Mouse (Mus musculus): ENCODE results near the gene Trp73.

Trp73 gene

GRCm38 (mm10) chr4:154109850-154110243 is 30.2 kb downstream of the Trp73 start:
- in situ Hi-C loops (cut with MboI; ENCODE audit: unreplicated experiment in 2 of 2) = no loop called here

DNA sequence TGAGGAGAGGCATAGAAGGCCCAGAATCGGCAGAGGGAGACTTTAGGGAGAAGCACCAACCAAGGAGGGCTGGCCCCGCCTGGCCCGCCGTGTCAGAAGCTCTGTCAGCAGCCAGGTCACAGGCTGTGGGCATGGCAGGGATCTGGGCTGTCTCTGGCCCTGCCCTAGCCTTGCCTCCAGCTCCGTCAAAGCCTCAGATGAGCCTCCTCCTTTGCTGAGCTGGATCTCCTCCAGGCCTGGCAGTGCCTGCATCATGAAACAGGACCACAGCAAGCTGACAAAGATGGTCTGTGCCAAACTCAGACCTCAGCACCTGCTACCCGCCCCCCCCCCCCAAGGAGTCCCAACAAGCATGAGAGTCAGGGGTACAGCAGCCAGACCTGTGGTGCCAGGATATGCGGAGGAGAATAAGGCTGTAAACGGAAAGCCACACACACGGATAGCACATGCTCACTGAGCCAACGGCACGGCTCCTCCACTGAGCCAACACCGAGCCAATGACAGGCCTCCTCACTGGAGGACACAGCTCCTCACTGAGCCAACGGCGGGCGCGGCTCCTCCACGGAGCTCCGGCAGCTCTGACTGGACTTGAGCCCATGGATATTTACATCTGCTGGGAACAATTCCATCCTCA is 30.7 kb downstream of the Trp73 start:
- in situ Hi-C loops (cut with MboI; ENCODE audit: unreplicated experiment in 2 of 2) = no loop called here

DNA sequence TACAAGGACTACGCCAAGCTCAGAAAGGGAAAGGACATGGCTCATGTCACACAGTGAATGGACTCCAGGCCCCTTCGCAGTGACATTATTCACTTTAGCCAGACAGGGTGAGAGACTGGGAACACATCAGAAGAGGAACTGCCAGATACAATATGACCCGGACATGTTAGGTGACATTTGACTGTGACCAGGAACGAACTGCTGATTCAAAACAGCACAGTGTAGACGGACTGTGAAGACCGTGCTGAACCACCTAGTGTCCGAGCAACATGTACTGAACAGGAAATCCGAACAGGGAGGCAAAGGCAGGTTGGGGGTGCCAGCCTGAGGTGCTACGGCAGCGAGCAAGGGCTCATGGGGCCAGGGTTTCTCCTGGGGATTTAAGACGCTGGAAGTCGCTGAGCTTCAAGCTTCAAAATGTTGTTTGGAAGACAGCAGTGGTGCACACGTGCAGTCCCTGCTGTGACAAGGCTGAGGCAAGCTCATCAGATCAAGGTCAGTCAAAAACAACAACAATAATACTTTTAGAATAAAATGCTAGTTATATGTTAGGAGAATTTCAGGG is 33.4 kb downstream of the Trp73 start:
- in situ Hi-C loops (cut with MboI; ENCODE audit: unreplicated experiment in 2 of 2) = no loop called here

- in situ Hi-C loops (cut with MboI; ENCODE audit: unreplicated experiment in 2 of 2) = no loop called here
Observed at GRCm38 (mm10) chr4:154105381-154106001, 34.5 kb downstream of the Trp73 start.

GRCm38 (mm10) chr4:154103912-154104311 is 36.1 kb downstream of the Trp73 start:
- in situ Hi-C loops (cut with MboI; ENCODE audit: unreplicated experiment in 2 of 2) = no loop called here

GRCm38 (mm10) chr4:154103386-154103785 is 36.6 kb downstream of the Trp73 start:
- in situ Hi-C loops (cut with MboI; ENCODE audit: unreplicated experiment in 2 of 2) = no loop called here

DNA sequence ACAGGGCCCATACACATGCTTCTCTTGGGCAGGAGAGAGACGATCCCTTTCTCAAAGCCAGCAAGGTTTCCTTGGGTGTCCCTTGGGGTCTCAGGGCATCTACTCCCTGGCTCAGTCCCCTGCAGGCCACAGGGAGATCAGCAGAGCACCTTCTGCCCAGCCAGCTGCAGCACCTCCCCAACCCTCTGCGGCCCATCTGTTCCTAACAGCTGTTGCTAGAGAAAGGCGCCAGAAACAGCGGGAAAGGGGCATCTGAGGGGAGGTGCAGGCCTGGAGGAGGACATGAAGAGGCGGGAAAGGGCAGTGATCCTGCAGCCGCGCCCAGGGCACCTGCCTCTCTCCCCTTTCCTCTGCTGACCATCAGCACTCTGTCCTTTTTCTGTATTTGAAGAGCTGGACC is 40.6 kb downstream of the Trp73 start:
- in situ Hi-C loops (cut with MboI; ENCODE audit: unreplicated experiment in 2 of 2) = no loop called here

GRCm38 (mm10) chr4:154096111-154096510 is 43.9 kb downstream of the Trp73 start:
- in situ Hi-C loops (cut with MboI; ENCODE audit: unreplicated experiment in 2 of 2) = no loop called here

DNA sequence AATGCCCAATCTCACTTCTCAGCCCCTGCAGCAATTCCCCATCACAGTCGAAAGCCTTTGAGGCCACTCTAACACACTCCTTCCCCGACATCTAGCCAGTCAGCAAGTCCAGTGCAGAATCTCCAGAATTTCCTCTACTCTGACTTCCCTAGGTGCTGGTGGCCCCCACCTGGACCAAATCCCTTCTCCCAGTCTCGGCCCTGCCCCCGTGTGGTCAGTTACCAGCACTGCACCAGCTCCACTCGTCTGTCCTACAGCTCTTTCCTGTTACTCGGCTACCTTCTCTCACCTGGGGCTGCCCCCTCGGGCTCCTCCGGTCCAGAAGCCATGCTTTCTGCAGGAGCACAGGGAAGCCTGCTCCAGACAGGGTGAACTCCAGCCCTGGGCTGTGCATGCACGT is 46.8 kb downstream of the Trp73 start:
- in situ Hi-C loops (cut with MboI; ENCODE audit: unreplicated experiment in 2 of 2) = no loop called here

GRCm38 (mm10) chr4:154091356-154091755 is 48.7 kb downstream of the Trp73 start:
- in situ Hi-C loops (cut with MboI; ENCODE audit: unreplicated experiment in 2 of 2) = no loop called here

DNA sequence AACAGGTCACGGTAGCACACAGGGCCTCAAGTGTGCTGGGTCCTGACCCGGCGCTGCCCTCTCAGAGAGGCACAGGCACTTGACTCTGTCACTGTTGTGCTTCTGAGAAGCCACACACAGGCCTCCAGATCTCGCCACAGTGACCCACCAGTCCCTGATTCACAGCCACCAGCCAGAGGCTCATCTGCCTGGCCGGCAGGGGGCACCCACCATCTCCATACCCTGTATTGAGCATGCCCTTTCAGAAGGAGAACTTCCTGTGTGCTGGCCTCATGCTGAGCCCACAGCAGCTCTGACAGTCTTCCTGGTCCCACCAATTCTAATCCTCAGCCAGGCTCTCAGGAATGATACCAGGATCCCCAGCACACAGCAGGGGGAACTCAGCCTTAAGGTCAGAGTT is 50.8 kb downstream of the Trp73 start:
- in situ Hi-C loops (cut with MboI; ENCODE audit: unreplicated experiment in 2 of 2) = no loop called here

DNA sequence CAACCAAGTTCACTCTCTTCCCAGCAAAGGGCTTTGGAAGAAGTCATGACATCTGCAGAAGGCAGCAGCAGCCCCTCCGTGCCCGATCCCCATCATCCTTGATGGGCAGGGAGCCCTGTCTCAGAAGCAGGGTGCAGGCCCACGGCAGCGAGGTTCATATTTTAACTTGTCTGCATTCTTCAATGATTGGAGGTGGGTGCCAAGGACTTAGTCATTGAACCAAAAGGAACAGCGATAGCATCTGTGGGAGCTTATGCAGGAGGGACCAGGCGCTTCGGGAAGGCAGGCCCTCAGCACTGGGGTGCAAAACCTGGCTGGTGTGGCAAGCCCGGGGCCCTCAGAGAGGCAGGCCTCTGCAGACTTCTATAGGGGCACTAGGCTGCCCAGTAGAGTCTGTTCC is 53.6 kb downstream of the Trp73 start:
- in situ Hi-C loops (cut with MboI; ENCODE audit: unreplicated experiment in 2 of 2) = no loop called here

GRCm38 (mm10) chr4:154085856-154086255 is 54.2 kb downstream of the Trp73 start:
- in situ Hi-C loops (cut with MboI; ENCODE audit: unreplicated experiment in 2 of 2) = no loop called here

- in situ Hi-C loops (cut with MboI; ENCODE audit: unreplicated experiment in 2 of 2) = no loop called here
Observed at GRCm38 (mm10) chr4:154081974-154082373, 58.0 kb downstream of the Trp73 start.

- in situ Hi-C loops (cut with MboI; ENCODE audit: unreplicated experiment in 2 of 2) = no loop called here
Observed at GRCm38 (mm10) chr4:154081021-154081420, 59.0 kb downstream of the Trp73 start.

GRCm38 (mm10) chr4:154080211-154080610 is 59.8 kb downstream of the Trp73 start:
- in situ Hi-C loops (cut with MboI; ENCODE audit: unreplicated experiment in 2 of 2) = no loop called here

DNA sequence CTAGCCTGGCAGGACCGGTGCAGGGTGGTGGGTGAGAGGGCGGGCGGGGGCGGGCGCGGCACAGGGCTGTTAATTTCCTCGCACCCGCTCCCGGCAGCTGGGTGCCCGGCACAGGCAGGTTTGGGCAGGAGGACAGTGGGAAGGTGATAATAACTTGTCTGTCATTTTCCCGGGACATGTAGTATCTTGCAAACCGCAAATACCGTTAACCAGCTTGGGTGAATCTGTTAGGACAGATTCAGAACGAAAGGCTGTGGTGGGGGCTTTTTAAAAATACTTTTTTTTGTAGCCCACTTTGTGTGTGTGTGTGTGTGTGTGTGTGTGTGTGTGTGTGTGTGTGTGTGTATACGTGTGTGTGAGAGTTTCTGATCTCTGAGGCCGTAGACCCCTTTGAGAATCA is 68.1 kb downstream of the Trp73 start:
- in situ Hi-C loops (cut with MboI; ENCODE audit: unreplicated experiment in 2 of 2) = no loop called here

DNA sequence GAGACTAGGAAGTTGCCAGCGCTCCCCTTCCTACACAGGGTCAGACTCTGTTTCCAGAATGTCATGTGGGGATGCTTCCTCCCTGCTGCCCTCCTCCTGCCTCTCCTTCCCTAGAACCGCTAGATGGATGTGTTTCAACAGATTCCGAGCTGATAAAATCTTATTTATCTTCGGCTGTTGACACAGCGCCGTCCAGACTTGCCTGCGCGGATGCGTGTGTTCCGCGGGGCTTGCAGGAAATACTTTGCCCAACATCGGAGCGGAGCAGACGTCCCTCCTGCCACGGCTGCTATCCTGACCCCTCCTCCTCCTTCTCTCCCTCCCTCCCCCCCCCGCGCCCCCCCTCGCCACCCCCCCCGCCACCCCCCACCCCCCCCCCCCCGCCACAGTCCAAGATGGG is 68.5 kb downstream of the Trp73 start:
- in situ Hi-C loops (cut with MboI; ENCODE audit: unreplicated experiment in 2 of 2) = no loop called here

DNA sequence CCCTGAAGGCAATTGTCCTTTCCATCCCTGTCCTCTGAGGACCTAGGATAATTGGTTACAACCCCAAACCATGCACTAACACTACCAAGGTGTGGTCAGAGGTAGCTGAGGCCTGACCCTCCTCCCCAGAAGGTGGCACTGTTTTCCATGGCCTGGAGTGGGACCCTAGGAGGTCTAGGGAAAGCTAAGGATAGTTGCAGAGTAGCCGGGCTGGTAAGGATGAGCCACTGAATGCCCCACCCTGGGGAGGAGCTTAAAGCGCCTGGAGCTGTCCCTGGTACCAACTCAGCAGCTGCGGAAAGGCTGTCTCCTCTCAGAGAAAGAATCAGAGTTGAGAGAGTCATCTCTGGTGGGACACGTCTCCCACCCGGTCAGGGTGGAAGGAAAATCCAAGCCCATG is 69.1 kb downstream of the Trp73 start:
- in situ Hi-C loops (cut with MboI; ENCODE audit: unreplicated experiment in 2 of 2) = no loop called here

GRCm38 (mm10) chr4:154064827-154065773 is 74.9 kb downstream of the Trp73 start:
- in situ Hi-C loops (cut with MboI; ENCODE audit: unreplicated experiment in 2 of 2) = loop anchor here (5.0 to 10.0 kb wide), 2 partner anchors 142 to 760 kb away; no protein-coding TSS in a partner anchor

DNA sequence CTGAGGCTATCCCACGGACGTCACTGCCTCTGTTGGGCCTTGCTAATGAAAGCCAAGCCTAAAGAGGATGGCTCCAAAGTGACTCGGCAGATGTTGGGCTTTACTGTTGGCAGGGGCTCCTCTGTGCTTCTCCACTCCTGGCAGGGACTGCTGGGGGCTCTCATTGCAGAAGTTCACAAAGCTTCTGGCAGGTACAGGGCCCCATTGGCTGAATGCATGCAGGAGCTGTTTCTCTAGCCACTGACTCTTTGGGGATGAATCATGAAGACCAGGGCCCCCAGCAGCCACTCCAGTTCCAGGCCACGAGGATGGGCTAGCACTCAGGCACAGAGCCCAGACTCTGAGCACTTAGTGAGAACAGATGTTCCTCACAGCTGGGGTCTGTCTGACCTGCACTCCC is 82.3 kb downstream of the Trp73 start:
- in situ Hi-C loops (cut with MboI; ENCODE audit: unreplicated experiment in 2 of 2) = no loop called here

Data from v-Abl transformed pro-B cells (cell line).